Mouse (Mus musculus) cerebellum, adult 11-12 months (tissue): ENCODE data around the gene Oasl2.
"Not testable (repeated sequence)": the region's sequence is repeated elsewhere in the genome, so short reads cannot be mapped to it uniquely, and the experiment has no call there.

Experiments
- DNase-seq: peaks from one replicate; pipeline ENCODE4 v3.0.0; 2022

Gene Oasl2

DNA sequence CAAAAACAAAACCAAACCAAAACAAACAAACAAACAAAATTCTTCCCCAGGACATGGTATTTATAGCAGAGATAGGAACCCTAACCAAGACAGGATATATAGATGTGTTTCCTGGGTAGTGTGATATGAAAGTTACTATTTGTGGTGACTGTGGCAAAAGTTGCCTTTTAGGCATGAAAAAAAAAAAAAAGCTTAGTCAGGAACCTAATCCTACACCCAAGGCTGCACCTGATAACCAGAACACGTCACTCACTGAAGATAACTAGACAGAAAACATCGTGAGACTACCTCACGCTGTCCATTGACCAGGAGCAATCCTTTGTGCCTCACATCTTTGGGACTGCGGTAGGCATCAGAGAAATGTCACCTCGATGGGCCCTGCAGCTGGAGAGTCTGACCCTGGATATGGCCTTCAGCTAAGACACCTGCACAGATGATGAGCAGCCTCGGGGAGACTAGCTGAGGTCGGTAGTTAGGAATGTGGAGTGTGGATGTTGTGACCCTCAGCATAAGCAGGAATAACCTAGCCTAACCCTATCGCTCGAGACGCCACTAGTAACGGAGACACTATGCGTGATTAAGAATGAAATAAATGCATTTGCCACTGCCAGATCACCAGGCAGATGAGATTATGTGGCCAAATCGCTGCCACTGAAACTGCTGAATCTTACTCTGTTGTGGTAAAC is at the start of gene Oasl2:
Gene Oasl2, plus strand, starts transcription at position 249 of the 686 bp plus-strand sequence.
- DNase-seq: no peak

DNA sequence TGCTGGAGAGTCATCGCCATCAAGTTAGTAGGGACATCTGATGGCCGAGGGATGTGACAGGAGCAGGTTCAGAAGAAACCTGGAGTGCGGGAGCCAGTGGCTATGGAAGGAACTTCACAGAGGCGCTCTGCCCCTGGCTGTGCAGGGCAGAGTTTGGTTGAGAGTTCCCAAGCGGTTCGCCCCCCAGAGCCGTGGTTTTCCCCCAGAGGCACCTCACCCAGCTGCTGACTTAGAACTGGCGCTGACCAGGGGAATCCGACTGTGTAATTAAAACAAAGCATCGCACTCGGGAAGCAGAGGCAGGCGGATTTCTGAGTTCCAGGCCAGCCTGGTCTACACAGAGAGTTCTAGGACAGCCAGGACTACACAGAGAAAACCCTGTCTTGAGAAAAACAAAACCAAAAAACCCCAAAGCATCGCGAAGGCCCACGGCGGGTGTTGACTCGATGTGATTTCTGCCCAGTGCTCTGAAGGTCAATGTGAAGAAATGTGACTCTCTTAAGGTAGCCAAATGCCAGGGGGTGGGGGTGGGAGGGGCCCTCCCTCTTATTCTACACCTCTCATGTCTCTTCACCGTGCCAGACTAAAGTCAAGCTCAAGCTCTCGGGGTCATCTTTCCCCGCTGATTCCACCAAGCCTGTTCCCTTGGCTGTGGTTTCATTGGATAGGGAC is 45.0 kb upstream of the Oasl2 start:
- no peak for DNase-seq

DNA sequence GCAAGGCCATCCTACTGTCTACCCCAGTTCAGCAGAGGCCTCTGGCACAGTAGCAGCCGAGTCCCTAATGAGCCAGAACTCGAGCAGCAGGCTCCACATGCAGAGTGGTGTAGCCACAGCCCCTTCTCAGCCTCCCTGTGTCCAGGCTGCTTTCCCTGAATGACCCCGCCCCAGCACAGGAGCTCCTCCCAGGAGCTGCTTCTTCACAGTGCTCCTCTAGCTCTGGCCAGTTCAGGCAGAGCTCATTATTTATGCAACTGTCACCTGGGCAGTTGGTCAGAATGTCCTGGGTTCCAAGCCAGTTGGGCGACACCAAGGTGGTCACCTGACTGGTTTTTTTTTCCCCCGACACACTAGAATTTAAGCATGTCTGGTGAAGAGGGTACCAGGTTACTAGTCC is 43.4 kb upstream of the Oasl2 start, which contains the start of gene 4930519G04Rik:
Gene 4930519G04Rik, plus strand, starts transcription at position 301 of the 400 bp plus-strand sequence.
- DNase-seq: not testable (repeated sequence)

DNA sequence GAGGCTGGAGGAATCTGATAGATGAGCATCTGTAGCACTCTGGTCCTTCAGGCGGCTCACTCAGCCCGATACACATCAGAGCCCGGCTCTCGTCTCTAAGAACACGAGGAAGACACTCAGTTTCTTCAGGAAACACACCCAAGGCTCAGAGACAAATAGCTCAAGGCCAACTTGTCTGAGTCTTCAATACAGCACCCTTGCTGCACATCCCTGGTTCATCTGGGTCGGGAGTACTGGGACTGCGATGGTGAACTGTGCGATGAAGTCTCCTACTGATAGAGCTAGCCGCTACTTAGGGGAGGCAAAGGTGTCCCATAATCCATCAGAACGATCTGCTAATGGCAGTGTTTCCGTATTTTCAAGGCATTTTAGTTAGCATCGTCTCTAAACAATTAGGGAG is 38.2 kb upstream of the Oasl2 start, which contains the start of gene Gm9936:
Gene Gm9936, minus strand, starts transcription at position 101 of the 400 bp plus-strand sequence.
- DNase-seq: no peak

DNA sequence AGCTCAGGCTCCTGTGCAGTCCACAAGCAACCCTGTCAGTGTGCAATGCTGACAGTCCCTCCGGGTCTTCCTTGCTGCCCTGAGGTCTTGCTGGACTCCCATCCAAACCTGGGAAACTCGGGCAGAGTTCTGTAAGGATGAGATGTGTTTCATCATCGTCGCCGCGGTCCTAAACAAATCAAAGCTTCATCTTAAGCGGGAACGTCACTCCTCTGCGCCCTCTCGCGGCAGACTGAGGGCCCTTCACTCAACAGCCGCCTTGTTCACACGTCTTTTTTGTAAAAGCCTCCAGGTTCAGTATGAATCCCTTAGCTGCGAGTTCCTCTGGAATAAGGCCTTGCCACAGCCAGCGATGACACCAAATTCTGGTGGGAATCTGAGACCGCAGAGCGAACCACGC is 37.5 kb upstream of the Oasl2 start:
- DNase-seq: peak; percentile 70

DNA sequence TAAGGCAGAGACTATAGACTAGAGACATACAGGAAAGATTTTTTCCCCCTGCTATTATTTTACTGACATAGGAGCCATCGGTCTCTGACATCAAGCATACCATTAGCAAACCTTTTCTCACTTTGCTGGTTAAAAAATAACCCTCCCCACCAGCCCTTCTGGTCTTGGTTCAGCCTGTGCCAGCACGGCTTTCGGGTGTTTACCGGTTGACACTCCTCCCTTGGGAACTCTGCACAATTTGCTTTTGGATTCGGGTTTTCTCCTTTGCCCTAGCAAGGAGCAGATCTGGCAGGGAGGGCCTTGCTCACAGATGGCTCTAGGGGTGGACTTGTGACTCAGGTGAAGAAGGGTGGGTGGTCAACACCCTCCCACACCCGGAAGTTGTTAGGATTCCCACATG is 35.0 kb upstream of the Oasl2 start:
- DNase-seq: no peak

DNA sequence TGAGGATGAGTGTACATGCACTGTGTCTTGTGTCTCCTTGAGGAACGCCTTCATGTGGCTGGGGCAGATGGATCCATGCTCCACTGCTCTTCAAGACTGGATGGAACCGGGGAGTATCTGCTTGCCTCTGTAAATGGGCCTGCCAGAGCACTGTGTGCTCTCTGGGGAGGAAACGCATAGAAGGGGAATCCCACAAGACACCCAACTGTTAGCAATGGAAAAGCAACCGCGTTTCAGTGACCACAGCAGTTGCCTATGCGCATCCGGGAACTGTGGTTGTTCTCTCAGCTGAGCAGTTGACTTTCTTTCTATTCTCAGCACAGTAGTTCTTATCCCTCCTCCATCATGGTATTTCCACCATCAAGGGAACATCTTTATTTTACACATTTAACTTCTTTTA is 31.9 kb upstream of the Oasl2 start:
- no peak for DNase-seq

DNA sequence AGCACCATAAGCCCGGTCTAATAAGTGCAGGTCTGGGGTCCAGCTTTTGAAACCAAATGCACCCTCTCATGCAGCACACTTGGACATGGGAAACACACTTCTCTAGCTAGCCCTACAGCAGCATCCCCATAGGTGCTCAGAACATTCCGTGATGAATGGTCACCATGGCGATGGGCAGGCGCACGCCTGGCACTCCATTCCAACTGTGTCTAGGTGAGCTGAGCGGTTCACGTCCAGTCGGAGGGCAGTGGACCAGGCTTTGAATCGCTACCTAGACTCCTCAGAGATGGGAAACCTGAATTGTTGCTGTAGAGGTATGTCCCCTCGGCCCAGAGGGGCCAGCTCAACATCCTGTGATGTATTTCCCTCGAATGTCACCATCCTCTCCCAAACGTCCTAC is 31.5 kb upstream of the Oasl2 start:
- no peak for DNase-seq

DNA sequence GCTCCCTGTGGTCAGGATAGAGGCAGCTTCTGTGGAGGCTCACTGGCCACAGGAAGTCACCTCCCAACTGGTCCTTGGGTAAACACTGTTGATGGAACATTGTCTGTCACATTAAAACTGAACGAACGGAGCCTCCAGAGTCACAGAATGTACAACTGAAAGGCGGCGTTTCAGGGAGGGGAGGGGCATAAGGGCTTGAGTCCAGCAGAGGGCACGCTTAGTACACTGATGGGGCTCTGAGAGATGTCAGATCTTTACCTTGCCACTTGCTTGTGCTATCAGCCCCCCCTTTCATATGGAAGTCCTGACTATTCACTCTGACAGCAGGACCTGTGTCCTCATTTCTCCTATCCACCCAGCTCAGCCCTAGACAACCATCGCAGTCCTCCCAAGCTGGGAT is 20.9 kb upstream of the Oasl2 start:
- no peak for DNase-seq

DNA sequence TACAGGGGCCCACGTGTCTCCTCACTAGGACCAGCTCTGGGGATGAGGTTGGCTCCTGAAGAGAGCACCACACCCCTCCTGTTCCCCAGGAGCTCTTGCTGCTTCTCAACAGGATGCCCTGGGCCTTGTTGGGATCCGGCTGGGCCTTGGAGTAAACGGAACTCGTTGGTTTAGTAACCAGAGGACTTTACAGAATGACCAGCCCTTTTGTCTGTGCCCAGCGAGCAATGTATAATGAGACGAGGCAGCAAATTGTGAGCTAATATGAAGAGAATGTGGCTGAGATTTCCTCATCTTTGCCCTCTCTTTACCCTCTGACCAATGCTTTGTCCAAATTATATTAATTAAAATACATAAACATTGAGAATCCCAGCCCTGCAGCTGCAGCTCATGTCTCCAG is 20.4 kb upstream of the Oasl2 start:
- DNase-seq: no peak

DNA sequence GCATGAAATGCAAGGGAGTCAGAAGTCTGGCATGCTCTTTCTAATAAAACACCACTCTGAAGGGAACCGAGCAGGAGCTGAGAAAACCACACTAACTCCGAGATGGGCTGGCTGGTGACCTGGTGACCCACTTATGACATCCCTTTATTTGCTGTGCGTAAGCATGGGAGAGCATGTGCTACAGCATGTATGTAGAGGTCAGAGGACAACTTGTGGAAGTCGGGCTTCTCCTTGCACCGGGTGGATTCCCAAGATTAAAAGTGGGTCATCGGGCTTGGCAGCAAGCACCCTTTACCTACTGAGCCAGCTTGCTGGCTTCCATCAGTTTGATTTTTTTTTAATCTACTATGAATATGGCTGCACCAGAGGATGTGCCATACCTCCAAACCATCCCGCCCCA is 19.2 kb upstream of the Oasl2 start:
- DNase-seq: no peak

DNA sequence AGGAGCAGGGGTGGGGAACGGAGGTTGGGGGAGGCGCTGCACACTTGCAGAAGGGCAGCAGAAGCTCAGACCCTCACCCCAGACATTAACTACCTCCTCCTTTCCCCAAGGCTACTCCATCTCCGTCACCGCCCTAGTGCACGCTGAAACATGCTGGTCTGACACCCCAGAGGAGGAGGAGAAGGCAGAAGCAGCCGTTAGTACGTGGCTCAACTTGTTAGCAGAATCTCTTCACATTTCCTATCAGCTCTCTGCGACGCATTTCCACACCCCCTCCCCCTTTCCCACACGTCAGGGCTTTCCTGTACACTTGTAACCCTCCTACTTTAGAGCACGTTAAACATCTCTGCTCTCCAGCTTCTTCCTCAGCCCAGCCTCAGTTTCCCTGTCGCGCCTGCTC is 17.3 kb upstream of the Oasl2 start:
- no peak for DNase-seq

DNA sequence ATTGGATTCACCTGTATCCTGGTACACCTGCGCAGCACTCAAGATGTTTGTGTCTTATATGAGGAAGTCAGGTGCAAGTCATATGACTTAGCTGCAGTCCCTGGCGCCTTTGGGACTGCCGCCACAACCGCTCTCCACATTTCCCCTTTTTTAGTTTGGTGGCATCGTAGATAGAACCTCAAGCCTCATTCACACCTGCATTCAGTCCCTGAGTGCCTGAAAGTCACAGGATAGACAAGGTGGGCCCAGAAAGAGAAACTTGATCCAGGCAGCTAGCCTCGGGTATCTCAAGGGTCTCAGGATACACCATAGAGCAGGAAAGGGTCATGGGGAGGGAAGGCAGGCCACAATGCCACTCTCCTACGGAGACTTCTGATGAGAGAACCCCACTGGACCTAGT is 14.4 kb upstream of the Oasl2 start:
- DNase-seq: not testable (repeated sequence)

DNA sequence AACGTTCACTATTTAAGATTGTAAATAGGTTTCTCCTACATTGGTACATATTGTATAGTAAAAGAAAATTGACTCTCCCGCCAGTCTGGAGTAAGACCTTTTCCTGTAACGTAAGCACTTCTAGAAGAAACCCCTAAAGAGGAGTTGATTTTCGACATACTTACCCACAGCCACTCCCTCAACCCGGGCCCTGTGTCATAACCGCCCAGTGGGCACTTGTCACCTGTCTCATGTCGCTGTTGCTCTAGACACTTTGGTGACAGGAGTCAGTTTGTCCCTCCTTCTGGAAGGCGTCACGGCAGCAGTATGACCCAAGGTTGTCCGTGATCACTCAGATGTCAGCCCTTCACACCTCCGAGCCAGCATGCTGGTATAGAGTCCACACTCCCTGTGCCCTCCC is 13.7 kb upstream of the Oasl2 start:
- no peak for DNase-seq

DNA sequence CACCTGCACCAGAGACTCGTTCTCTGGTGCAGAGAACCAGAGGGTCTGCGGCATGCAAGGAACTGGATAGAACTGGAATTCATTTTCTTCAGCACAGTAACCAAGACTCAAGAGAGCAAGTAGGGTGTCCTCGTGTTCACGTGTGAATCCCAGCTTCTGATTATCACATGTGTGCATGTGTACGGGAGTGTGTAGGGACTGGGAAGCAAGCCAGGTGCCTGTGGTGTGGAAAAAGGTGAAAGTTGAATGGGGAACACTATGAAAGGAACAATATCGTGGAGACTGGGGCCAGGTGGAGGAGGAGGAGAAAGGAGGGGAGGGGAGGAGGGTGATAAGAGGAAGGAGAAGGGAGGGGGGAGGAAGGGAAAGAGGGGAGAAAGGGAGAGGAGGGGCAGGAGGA is 9.9 kb upstream of the Oasl2 start:
- no peak for DNase-seq

DNA sequence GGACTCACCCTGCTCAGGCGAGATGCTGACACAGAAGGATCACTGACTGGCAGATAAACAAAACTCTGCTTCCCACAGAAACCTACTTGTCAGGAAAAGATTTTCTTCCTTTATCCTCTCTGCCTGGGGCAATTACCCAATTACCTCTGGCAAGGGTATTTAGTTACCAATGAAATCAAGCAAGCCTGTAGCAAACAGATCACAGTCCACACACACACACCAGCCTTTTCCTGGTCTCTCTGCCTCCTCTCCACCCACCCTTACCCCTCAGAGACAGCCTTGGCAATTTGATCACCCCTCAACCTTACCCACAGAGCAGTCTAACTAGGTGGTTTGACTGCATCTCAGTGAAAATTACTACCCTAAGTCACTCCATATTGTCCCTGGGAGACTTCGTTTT is 7.7 kb upstream of the Oasl2 start:
- no peak for DNase-seq

DNA sequence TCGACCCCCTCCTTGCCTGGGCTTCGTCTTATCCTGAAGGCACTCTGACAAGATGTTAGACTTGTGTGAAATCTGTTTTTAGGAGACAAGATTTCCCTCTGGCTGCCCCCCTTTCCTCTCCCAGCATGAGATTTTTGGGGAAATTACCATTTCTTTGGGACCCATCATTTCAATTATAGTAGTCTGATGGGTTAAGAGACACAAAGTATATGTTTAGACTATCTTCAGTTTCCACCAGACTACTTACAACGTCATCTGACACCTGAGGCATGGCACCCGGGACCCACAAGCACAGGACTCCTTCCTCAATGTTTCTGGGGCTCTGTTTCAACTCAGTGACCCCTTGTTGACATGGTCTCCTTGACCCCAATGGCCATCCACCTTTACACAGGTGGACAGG is 1.2 kb upstream of the Oasl2 start:
- DNase-seq: no peak

DNA sequence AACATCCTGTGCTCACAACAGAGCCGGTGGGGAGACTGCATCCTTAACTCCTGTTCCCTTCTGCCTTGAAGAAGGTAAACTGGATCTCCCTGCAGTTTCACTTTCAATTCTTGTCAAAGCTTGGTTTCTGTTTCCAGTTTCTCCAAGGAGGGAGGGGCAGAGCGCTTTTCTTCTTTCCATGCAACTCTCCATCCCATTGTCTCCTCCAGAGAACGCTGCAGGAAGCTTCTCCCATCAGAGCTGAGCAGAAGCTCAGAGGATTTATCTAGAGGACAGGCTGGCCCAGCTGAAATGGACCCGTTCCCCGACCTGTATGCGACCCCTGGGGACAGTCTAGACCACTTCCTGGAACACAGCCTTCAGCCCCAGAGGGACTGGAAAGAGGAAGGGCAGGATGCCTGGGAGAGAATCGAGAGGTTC is 648 bp downstream of the Oasl2 start:
- no peak for DNase-seq

DNA sequence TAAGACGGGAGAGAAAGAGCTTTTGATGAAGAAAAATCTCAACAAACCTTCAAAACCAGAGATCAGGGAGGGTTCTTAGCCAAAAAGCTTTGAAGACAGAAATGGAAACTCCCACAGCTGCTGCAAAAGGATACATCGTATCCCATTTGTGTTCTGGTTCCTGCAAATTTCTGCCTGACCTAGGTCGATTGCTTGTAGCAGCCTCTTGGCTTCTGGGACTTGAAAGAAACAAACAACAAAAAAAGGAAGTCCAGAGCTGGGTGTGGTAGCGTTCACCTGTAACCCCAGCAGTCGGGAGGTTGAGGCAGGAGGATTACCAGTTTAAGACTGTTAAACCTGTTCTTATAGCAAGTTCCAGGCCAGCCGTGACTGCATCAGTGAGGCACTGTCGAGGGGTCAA is 2.1 kb downstream of the Oasl2 start:
- DNase-seq: no peak

DNA sequence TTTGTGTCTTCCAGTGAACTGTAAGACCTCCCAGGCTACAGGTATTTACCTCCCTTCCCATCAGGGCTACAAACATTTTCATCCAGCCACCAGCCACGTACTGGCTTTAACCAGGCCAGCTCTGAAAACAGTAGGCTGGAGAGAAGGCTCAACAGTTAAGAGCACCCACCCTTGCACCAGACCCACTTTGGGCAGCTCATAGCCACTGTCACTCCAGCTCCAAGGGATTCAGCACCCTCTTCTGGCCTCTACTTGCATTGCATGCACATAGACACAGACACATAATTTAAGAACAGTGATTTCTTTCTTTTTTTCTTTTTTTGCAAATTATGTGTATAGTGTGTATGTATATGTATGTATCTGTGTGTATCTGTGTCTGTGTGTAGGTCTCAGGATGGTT is 5.7 kb downstream of the Oasl2 start:
- DNase-seq: no peak

DNA sequence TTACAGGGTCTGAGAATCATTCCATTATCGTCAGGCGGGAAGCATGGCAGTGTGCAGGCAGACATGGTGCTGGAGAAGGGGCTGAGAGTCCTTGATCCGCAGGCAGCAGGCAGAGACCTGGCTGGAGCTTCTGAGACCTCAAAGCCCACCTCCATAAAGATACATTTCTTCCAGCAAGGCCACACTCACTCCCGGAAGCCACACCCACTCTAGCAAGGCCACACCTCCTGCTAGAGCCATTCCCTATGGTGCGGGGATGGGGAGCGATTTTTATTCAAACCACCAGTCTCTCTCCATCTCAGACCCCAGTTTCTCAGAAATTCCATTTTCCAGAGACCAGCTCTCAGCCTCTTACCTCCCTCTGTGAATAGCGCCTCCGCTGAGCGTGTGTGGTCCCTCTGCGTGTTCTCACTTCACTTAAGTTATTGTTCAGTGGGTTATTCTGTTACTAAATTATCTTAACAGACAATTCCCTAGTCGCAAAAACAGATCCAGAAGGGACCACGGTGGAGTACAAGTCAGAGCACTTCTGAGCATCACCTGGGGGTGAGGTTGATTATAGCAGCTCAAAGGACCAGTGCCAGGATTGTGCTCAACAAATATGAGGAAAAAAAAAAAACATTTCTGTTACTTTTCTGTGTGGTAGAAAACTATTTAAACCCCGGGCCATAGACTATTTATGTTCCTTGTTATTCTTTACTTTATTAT is 12.0 kb downstream of the Oasl2 start:
- DNase-seq: no peak

DNA sequence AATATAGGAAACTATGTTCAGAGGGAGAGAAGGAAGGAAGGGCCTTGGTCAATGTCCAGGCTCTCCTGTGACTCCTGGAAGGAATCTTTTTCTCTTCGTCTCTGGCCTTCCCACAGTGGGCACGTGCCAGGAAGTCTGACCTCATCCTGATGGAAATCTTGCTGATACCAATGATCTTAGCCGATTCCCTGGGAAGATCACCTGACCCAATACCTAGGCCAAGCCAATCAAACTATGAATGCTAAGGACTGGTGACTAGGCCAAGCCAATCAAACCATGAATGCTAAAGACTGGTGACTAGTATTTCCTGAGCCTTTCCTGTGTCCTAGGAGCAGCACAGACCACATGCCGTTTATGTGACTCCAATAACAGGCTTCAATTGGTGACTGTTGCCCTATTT is 16.9 kb downstream of the Oasl2 start:
- DNase-seq: no peak

DNA sequence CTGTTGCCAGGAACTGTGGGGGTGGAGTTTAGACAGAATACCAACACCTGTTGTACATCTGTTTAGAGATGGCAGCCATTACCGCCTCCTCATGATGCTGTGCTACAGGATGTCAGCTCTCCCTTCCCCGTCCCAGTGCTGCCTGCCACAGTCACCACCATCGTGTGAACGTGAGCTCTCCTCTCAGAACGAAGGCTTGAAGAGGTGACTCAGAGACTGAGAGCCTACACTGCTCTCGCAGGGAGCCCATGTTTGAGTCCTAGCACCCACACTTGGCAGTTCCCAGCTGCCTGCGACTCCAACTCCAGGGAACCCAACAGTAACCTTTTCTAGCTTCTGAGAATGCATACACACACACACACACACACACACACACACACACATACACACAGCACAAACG is 18.1 kb downstream of the Oasl2 start:
- no peak for DNase-seq

DNA sequence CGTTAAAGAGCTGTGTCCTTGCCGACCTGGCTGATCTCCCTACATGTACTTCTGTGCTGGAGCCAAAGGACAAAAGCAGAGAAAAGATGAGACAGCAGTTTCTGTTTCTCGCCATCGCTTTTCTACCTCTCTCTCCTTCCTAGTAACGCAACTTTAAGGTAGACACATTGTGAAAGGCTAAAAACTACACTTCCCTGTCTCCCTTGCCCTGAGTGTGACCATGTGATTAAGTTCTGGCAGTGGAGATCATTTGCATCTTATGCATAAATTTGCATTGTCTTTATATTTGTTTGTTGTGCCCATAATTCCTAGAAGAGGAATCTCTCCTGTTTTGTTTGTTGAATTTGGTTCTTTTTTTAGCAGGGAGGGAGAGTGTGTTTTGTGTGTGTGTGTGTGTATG is 19.1 kb downstream of the Oasl2 start:
- no peak for DNase-seq
